Mouse (Mus musculus) limb, embryonic 12.5 days (tissue): Measurements from ENCODE around the gene Cd180. TPM values are rescaled to one million over a fixed set of nuclear protein-coding genes. Genes with fewer than 3 reads are reported as not detected.

Source experiments
- ATAC-seq: fragments of 200-750 bp; cut with Nextera tagmentation; 2 replicates; pipeline ENCODE4 v1.8.0; 2017; ENCODE audit warnings: low read depth, moderate TSS enrichment; ENCODE audit not compliant: insufficient number of reproducible peaks, insufficient read depth, low FRiP score, low TSS enrichment
- H3K27ac ChIP-seq: fragments of 300-500 bp; sonication (generic); 2 replicates; pipeline ENCODE4 v1.5.1; 2016; ENCODE audit warnings: mild to moderate bottlenecking, moderate library complexity
- H3K27me3 ChIP-seq: fragments of 300-500 bp; sonication (generic); 2 replicates; pipeline ENCODE4 v1.6.1; 2016; ENCODE audit warnings: mild to moderate bottlenecking, moderate library complexity
- H3K36me3 ChIP-seq: fragments of 300-500 bp; sonication (generic); 2 replicates; pipeline ENCODE4 v1.6.1; 2016; ENCODE audit warnings: mild to moderate bottlenecking, moderate library complexity
- H3K4me1 ChIP-seq: fragments of 300-500 bp; sonication (generic); replicated peaks from 2 replicates; pipeline ENCODE4 v1.6.1; 2016
- H3K4me2 ChIP-seq: fragments of 300-500 bp; sonication (generic); 2 replicates; pipeline ENCODE4 v1.6.1; 2016; ENCODE audit warnings: mild to moderate bottlenecking, moderate library complexity
- H3K4me3 ChIP-seq: fragments of 300-500 bp; sonication (generic); replicated peaks from 2 replicates; pipeline ENCODE4 v1.5.1; 2016; ENCODE audit warnings: mild to moderate bottlenecking
- H3K9ac ChIP-seq: fragments of 300-500 bp; sonication (generic); replicated peaks from 2 replicates; pipeline ENCODE4 v1.6.1; 2016; ENCODE audit warnings: mild to moderate bottlenecking, moderate library complexity
- H3K9me3 ChIP-seq: fragments of 300-500 bp; sonication (generic); 2 replicates; pipeline ENCODE4 v1.6.1; 2016; ENCODE audit warnings: mild to moderate bottlenecking, moderate library complexity
- WGBS: fragments of 180-500 bp; shearing (Covaris S2); methylation state at CpG from one replicate; pipeline ENCODE4 v1.1.7; 2016; 5-methylcytosine and 5-hydroxymethylcytosine counted together
- polyA plus RNA-seq: library from polyadenylated mRNA; unstranded; fragments of >200 nt; fragmentation: Nextera tagmentation; extraction: Ambion mirVana; gene quantifications from 2 replicates; pipeline ENCODE4 v1.2.1, GENCODE M21; 2016

Gene Cd180
- polyA plus RNA-seq, 1 experiment from 2014 or later = 0.16 TPM

- Histone ChIP-seq H3K4me1 (peaks cover under 1% of the 10 kb centered on the region; the same call in 1 of the 2 replicates), H3K4me3 (no peak overlapping the region), H3K9ac (no peak overlapping the region), H3K9me3 (no peaks in the 10 kb centered on the region), H3K27me3 (no peaks in the 10 kb centered on the region), H3K36me3 (peaks cover 36% of the 10 kb centered on the region; the same call in 1 of the 2 replicates), H3K27ac (no peak overlapping the region), H3K4me2 (no peak overlapping the region)
- ATAC-seq = no peak
- 89% methylated on average over 11 of the region's 11 CpGs for WGBS
Measured at GRCm38 (mm10) chr13:102765216-102765615, 71.9 kb downstream of the Cd180 start.

GRCm38 (mm10) chr13:102767110-102767509, 73.8 kb downstream of the Cd180 start:
- Histone ChIP-seq H3K4me1 (peaks cover 4% of the 10 kb centered on the region; the same call in 1 of the 2 replicates), H3K27ac (no peak overlapping the region)
- WGBS = 72% methylated on average over 7 of the region's 7 CpGs

GRCm38 (mm10) chr13:102768512-102768911, 75.2 kb downstream of the Cd180 start:
- peaks cover 38% of the 10 kb centered on the region; the same call in 1 of the 2 replicates for H3K36me3 ChIP-seq
- H3K4me1 ChIP-seq = peaks cover 4% of the 10 kb centered on the region; the same call in 1 of the 2 replicates
- no peak overlapping the region for H3K27ac ChIP-seq
- H3K27me3 ChIP-seq = no peaks in the 10 kb centered on the region
- H3K9ac ChIP-seq = no peak overlapping the region
- H3K9me3 ChIP-seq = no peaks in the 10 kb centered on the region
- ATAC-seq = no peak
- H3K4me3 ChIP-seq = no peak overlapping the region
- WGBS = 81% methylated on average over 11 of the region's 11 CpGs
- H3K4me2 ChIP-seq = no peak overlapping the region

More at GRCm38 (mm10) chr13:102767110-102767509, 73.8 kb downstream of the Cd180 start:
- no peaks in the 10 kb centered on the region for H3K9me3 ChIP-seq
- H3K4me2 ChIP-seq = no peak overlapping the region
- H3K9ac ChIP-seq = no peak overlapping the region
- no peaks in the 10 kb centered on the region for H3K27me3 ChIP-seq
- peaks cover 35% of the 10 kb centered on the region; the same call in 1 of the 2 replicates for H3K36me3 ChIP-seq
- ATAC-seq = no peak
- H3K4me3 ChIP-seq = no peak overlapping the region

- no peaks in the 10 kb centered on the region for H3K27me3 ChIP-seq
- peaks cover 4% of the 10 kb centered on the region; the same call in 1 of the 2 replicates for H3K4me1 ChIP-seq
- H3K36me3 ChIP-seq = peaks cover 24% of the 10 kb centered on the region; the same call in 1 of the 2 replicates
- H3K27ac ChIP-seq = no peak overlapping the region
- no peak overlapping the region for H3K4me2 ChIP-seq
- no peak overlapping the region for H3K4me3 ChIP-seq
- WGBS = 41% methylated on average over 8 of the region's 8 CpGs
- no peaks in the 10 kb centered on the region for H3K9me3 ChIP-seq
- no peak overlapping the region for H3K9ac ChIP-seq
- no peak for ATAC-seq
Measured at GRCm38 (mm10) chr13:102770194-102770593, 76.8 kb downstream of the Cd180 start.

GRCm38 (mm10) chr13:102773169-102773568, 79.8 kb downstream of the Cd180 start:
- Histone ChIP-seq H3K4me1 (peaks cover 4% of the 10 kb centered on the region; the same call in 1 of the 2 replicates), H3K36me3 (peaks cover 18% of the 10 kb centered on the region; the same call in 1 of the 2 replicates)

GRCm38 (mm10) chr13:102774786-102775201, 81.4 kb downstream of the Cd180 start:
- ATAC-seq = no peak
- Histone ChIP-seq H3K27ac (no peak overlapping the region), H3K4me1 (peaks cover 4% of the 10 kb centered on the region; the same call in 1 of the 2 replicates), H3K9me3 (no peaks in the 10 kb centered on the region), H3K9ac (no peak overlapping the region), H3K36me3 (peaks cover 28% of the 10 kb centered on the region; the same call in 1 of the 2 replicates), H3K4me2 (no peak overlapping the region), H3K4me3 (no peak overlapping the region), H3K27me3 (no peaks in the 10 kb centered on the region)
- 53% methylated on average over 7 of the region's 7 CpGs for WGBS

More at GRCm38 (mm10) chr13:102773169-102773568, 79.8 kb downstream of the Cd180 start:
- H3K27me3 ChIP-seq = no peaks in the 10 kb centered on the region
- H3K9me3 ChIP-seq = no peaks in the 10 kb centered on the region
- no peak overlapping the region for H3K4me3 ChIP-seq
- H3K9ac ChIP-seq = no peak overlapping the region
- 90% methylated on average over 9 of the region's 9 CpGs for WGBS
- no peak for ATAC-seq
- no peak overlapping the region for H3K4me2 ChIP-seq
- H3K27ac ChIP-seq = no peak overlapping the region

- H3K27me3 ChIP-seq = no peaks in the 10 kb centered on the region
- no peak overlapping the region for H3K27ac ChIP-seq
- no peak for ATAC-seq
- H3K9me3 ChIP-seq = no peaks in the 10 kb centered on the region
- 86% methylated on average over 6 of the region's 6 CpGs for WGBS
- H3K4me1 ChIP-seq = peaks cover under 1% of the 10 kb centered on the region; the same call in 1 of the 2 replicates
- peaks cover 28% of the 10 kb centered on the region; the same call in 1 of the 2 replicates for H3K36me3 ChIP-seq
- no peak overlapping the region for H3K4me2 ChIP-seq
- no peak overlapping the region for H3K9ac ChIP-seq
- H3K4me3 ChIP-seq = no peak overlapping the region
Measured at GRCm38 (mm10) chr13:102775506-102775905, 82.1 kb downstream of the Cd180 start.

- no peaks in the 10 kb centered on the region for H3K9me3 ChIP-seq
- no peaks in the 10 kb centered on the region; the same call in 1 of the 2 replicates for H3K4me1 ChIP-seq
- WGBS = 89% methylated on average over 3 of the region's 3 CpGs
- no peak overlapping the region for H3K27ac ChIP-seq
- H3K4me2 ChIP-seq = no peak overlapping the region
- H3K4me3 ChIP-seq = no peak overlapping the region
- no peak overlapping the region for H3K9ac ChIP-seq
- peaks cover 35% of the 10 kb centered on the region for H3K36me3 ChIP-seq
- no peak for ATAC-seq
- H3K27me3 ChIP-seq = no peaks in the 10 kb centered on the region
Measured at GRCm38 (mm10) chr13:102778859-102779258, 85.5 kb downstream of the Cd180 start.

GRCm38 (mm10) chr13:102779275-102779674, 85.9 kb downstream of the Cd180 start:
- H3K4me3 ChIP-seq = no peak overlapping the region
- no peaks in the 10 kb centered on the region; the same call in 1 of the 2 replicates for H3K4me1 ChIP-seq
- no peak overlapping the region for H3K4me2 ChIP-seq
- no peaks in the 10 kb centered on the region for H3K27me3 ChIP-seq
- ATAC-seq = no peak
- no peaks in the 10 kb centered on the region for H3K9me3 ChIP-seq
- H3K9ac ChIP-seq = no peak overlapping the region
- 92% methylated on average over 3 of the region's 3 CpGs for WGBS
- no peak overlapping the region for H3K27ac ChIP-seq
- peaks cover 36% of the 10 kb centered on the region for H3K36me3 ChIP-seq

GRCm38 (mm10) chr13:102783531-102784310, 90.4 kb downstream of the Cd180 start:
- Histone ChIP-seq H3K4me2 (no peak overlapping the region), H3K9me3 (no peaks in the 10 kb centered on the region), H3K4me1 (no peaks in the 10 kb centered on the region), H3K36me3 (peaks cover 40% of the 10 kb centered on the region), H3K27ac (no peak overlapping the region), H3K27me3 (no peaks in the 10 kb centered on the region), H3K4me3 (no peak overlapping the region), H3K9ac (no peak overlapping the region)
- WGBS = 85% methylated on average over 7 of the region's 7 CpGs
- no peak for ATAC-seq

GRCm38 (mm10) chr13:102786666-102787230, 93.4 kb downstream of the Cd180 start:
- no peaks in the 10 kb centered on the region for H3K9me3 ChIP-seq
- H3K4me3 ChIP-seq = no peak overlapping the region
- H3K4me2 ChIP-seq = no peak overlapping the region
- 92% methylated on average over 10 of the region's 10 CpGs for WGBS
- H3K36me3 ChIP-seq = peaks cover 24% of the 10 kb centered on the region
- no peak overlapping the region for H3K27ac ChIP-seq
- no peak for ATAC-seq
- H3K27me3 ChIP-seq = no peaks in the 10 kb centered on the region
- H3K9ac ChIP-seq = no peak overlapping the region
- H3K4me1 ChIP-seq = no peaks in the 10 kb centered on the region
